Comparison of ENCODE assay signal across 34 mouse cellular contexts in the genomic region with DNA sequence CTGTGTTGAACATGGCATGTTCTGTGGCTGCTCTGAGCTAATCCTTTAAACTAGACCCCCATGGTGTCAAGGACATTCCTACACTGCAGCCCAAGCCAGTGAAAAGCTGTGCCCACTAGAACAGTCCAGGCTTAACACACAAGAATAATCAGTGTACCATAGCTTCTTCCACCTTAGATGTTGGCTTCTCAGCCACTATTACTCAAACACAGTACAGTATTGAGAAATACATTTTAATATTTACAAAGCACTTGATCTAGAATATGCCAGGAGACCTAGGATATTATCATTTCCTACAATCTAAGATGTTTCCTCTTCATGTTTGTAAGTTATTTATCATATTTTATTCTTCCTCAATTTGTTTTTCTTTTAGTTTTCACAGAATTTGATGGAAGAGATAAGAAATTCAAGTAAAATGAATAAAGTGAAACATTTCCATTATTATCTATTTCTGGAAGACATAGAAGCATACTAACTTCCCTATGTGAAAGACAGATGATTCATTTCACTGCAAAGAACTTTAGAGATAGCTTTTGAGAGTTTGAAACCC. TPM values are rescaled to one million over a fixed set of nuclear protein-coding genes. Genes with fewer than 3 reads are reported as not detected.
A peak's percentile ranks its signal among the peaks of the same experiment; 100 is the strongest.
DNase-seq lines count a peak whose midpoint lies in the region; ATAC-seq and TF ChIP-seq lines count a peak whose summit lies in the region.
"Had no signal": no experiment of that assay in that cellular context is flagged by ENCODE, and none has a peak within 500 bp of the region (broad histone marks: within the 10 kb centered on the region; RNA-seq: fewer than 3 reads in every experiment).

No protein-coding gene starts in this region.

- no peaks in the 10 kb centered on the region for H3K27me3 ChIP-seq in lung, postnatal 0 days (replicated peaks; ENCODE audit: insufficient read depth, low read length)
- H3K27me3 ChIP-seq in hindbrain, embryonic 11.5 days (ENCODE audit: control insufficient read depth, insufficient read depth, low read length) = no peaks in the 10 kb centered on the region
- H3K27me3 ChIP-seq: embryonic facial prominence, embryonic 12.5 days; heart, embryonic 12.5 days; hindbrain, embryonic 15.5 days; limb, embryonic 15.5 days; liver, embryonic 15.5 days; lung, embryonic 15.5 days; neural tube, embryonic 13.5 days; stomach, embryonic 15.5 days had no signal

- H3K9ac ChIP-seq in lung, postnatal 0 days (replicated peaks; ENCODE audit: low read depth) = no peak overlapping the region
- H3K9ac ChIP-seq in hindbrain, embryonic 11.5 days (ENCODE audit: low read depth, low read length) = no peak overlapping the region
- H3K9ac ChIP-seq: embryonic facial prominence, embryonic 12.5 days; heart, embryonic 12.5 days; hindbrain, embryonic 15.5 days; limb, embryonic 15.5 days; liver, embryonic 15.5 days; lung, embryonic 15.5 days; neural tube, embryonic 13.5 days; stomach, embryonic 15.5 days had no signal

- no peak overlapping the region for H3K4me2 ChIP-seq in lung, postnatal 0 days (replicated peaks; ENCODE audit: low read depth, low read length)
- H3K4me2 ChIP-seq in hindbrain, embryonic 11.5 days (replicated peaks; ENCODE audit: low read depth, low read length) = no peak overlapping the region
- H3K4me2 ChIP-seq: embryonic facial prominence, embryonic 12.5 days; heart, embryonic 12.5 days; hindbrain, embryonic 15.5 days; limb, embryonic 15.5 days; liver, embryonic 15.5 days; lung, embryonic 15.5 days; midbrain, embryonic 11.5 days; neural tube, embryonic 13.5 days; stomach, embryonic 15.5 days had no signal

- no peaks in the 10 kb centered on the region for H3K36me3 ChIP-seq in lung, postnatal 0 days (ENCODE audit: insufficient read depth, low read length)
- H3K36me3 ChIP-seq in hindbrain, embryonic 11.5 days (ENCODE audit: control insufficient read depth, insufficient read depth, low read length) = no peaks in the 10 kb centered on the region
- H3K36me3 ChIP-seq: embryonic facial prominence, embryonic 12.5 days; heart, embryonic 12.5 days; hindbrain, embryonic 15.5 days; limb, embryonic 10.5 days; limb, embryonic 15.5 days; liver, embryonic 15.5 days; lung, embryonic 15.5 days; neural tube, embryonic 13.5 days; stomach, embryonic 15.5 days had no signal

- ATAC-seq in lung, postnatal 0 days = 0 out of 2 replicates have a peak, but pooled peaks have one; percentile 11
- ATAC-seq in granulocyte monocyte progenitor cell, adult 5-6 weeks (replicated peaks; ENCODE audit: poor library complexity, severe bottlenecking) = peak; percentile 57
- ATAC-seq in hindbrain, embryonic 11.5 days (ENCODE audit: low FRiP score) = no peak
- ATAC-seq: forebrain, embryonic 14.5 days; inflammation-experienced regulatory T-cells, adult 6 months; midbrain, embryonic 16.5 days had no signal

- peak; percentile 31 for DNase-seq in lung, postnatal 0 days (ENCODE audit: low spot score)
- DNase-seq in lung, postnatal 36 days = no peak
- peak; percentile 7 for DNase-seq in ZHBTc4 (ENCODE audit: low read depth, low spot score)
- DNase-seq in thymus, adult 18-20 months = no peak
- DNase-seq in frontal cortex, postnatal 25 days (ENCODE audit: low spot score in 2 of 2) = no peak
- DNase-seq in hindbrain, embryonic 11.5 days (ENCODE audit: low spot score) = no peak
- DNase-seq: adrenal gland, postnatal 14 days; cerebellum, adult 2 months; cerebellum, postnatal 25 days; embryo, embryonic 11 days; gastrocnemius, postnatal 36 days; heart, adult 2 months; heart, postnatal 4 days; kidney, adult 11 months; kidney, postnatal 14 days; layer of hippocampus, adult 9-11 months; thymus, postnatal 14 days had no signal

- H3K9me3 ChIP-seq in lung, postnatal 0 days (ENCODE audit: low read length) = no peaks in the 10 kb centered on the region
- no peaks in the 10 kb centered on the region for H3K9me3 ChIP-seq in hindbrain, embryonic 11.5 days (ENCODE audit: control insufficient read depth, low read length)
- H3K9me3 ChIP-seq: embryonic facial prominence, embryonic 12.5 days; heart, embryonic 12.5 days; hindbrain, embryonic 15.5 days; limb, embryonic 10.5 days; limb, embryonic 15.5 days; liver, embryonic 15.5 days; lung, embryonic 15.5 days; neural tube, embryonic 13.5 days; stomach, embryonic 15.5 days had no signal

- H3K4me1 ChIP-seq in lung, postnatal 0 days (ENCODE audit: insufficient read depth, low read depth, low read length) = no peaks in the 10 kb centered on the region
- H3K4me1 ChIP-seq in hindbrain, embryonic 11.5 days (replicated peaks; ENCODE audit: control insufficient read depth, insufficient read depth, low read length) = no peaks in the 10 kb centered on the region
- H3K4me1 ChIP-seq: embryonic facial prominence, embryonic 12.5 days; heart, embryonic 12.5 days; hindbrain, embryonic 15.5 days; limb, embryonic 10.5 days; limb, embryonic 15.5 days; liver, embryonic 15.5 days; lung, embryonic 15.5 days; neural tube, embryonic 13.5 days; stomach, embryonic 15.5 days had no signal

- no peak for TF ChIP-seq CTCF in lung, postnatal 0 days (IDR thresholded peaks at IDR 0.05)

- H3K4me3 ChIP-seq in lung, postnatal 0 days (ENCODE audit: low read depth, low read length) = no peak overlapping the region
- no peak overlapping the region for H3K4me3 ChIP-seq in hindbrain, embryonic 11.5 days (ENCODE audit: low read depth, low read length)
- H3K4me3 ChIP-seq: embryonic facial prominence, embryonic 12.5 days; heart, adult 2 months; heart, embryonic 12.5 days; hindbrain, embryonic 15.5 days; limb, embryonic 10.5 days; limb, embryonic 15.5 days; liver, embryonic 15.5 days; lung, embryonic 15.5 days; myocyte; neural tube, embryonic 13.5 days; stomach, embryonic 15.5 days had no signal

- H3K27ac ChIP-seq in lung, postnatal 0 days (ENCODE audit: low read length) = no peak overlapping the region
- no peak overlapping the region for H3K27ac ChIP-seq in hindbrain, embryonic 11.5 days (ENCODE audit: low read depth, low read length)
- H3K27ac ChIP-seq: embryonic facial prominence, embryonic 12.5 days; heart, adult 2 months; hindbrain, embryonic 15.5 days; limb, embryonic 10.5 days; limb, embryonic 15.5 days; liver, embryonic 15.5 days; lung, embryonic 15.5 days; neural tube, embryonic 13.5 days; stomach, embryonic 15.5 days had no signal

- TF ChIP-seq EP300 in lung, postnatal 0 days (IDR thresholded peaks at IDR 0.05) = no peak

RNA-seq across cellular contexts. Expression of gene Emc7, which starts 6.2 kb away (rescaled TPM):
- 29.0 and 31.6 TPM in 2 replicates for polyA plus RNA-seq in lung, postnatal 0 days (2015; fragmentation: Nextera tagmentation; extraction: Ambion mirVana)
- 15.4 and 16.6 TPM in 2 replicates for total RNA-seq in granulocyte monocyte progenitor cell, adult 5-6 weeks (2014; fragmentation: Nextera tagmentation)
- total RNA-seq in granulocyte monocyte progenitor cell, adult 5-6 weeks (2017) = 7.8 and 10.7 TPM in 2 replicates
- 12.8 and 13.0 TPM in 2 replicates for polyA plus RNA-seq in hindbrain, embryonic 11.5 days (2014; fragmentation: Nextera tagmentation; extraction: Ambion mirVana)

RNA-seq across cellular contexts. Expression of gene Chrm5, which starts 32.0 kb away (rescaled TPM):
- not detected in 2 replicates for polyA plus RNA-seq in lung, postnatal 0 days (2015; fragmentation: Nextera tagmentation; extraction: Ambion mirVana)
- not detected in 2 replicates for total RNA-seq in granulocyte monocyte progenitor cell, adult 5-6 weeks (2014; fragmentation: Nextera tagmentation)
- not detected in 2 replicates for total RNA-seq in granulocyte monocyte progenitor cell, adult 5-6 weeks (2017)
- polyA plus RNA-seq in hindbrain, embryonic 11.5 days (2014; fragmentation: Nextera tagmentation; extraction: Ambion mirVana) = 0.08 and 0.17 TPM in 2 replicates
- total RNA-seq: adrenal gland, postnatal 14 days; gastrocnemius, postnatal 36 days; heart, adult 2 months; heart, postnatal 4 days had no signal
- polyA plus RNA-seq: embryonic facial prominence, embryonic 12.5 days; heart, adult 2 months; heart, embryonic 12.5 days; heart, postnatal 0 days; inflammation-experienced regulatory T-cells, adult 6 months; limb, embryonic 10.5 days; liver, embryonic 15.5 days; lung, embryonic 15.5 days; midbrain, embryonic 11.5 days; myocyte; stomach, embryonic 15.5 days; urinary bladder, adult 2 months had no signal

RNA-seq across cellular contexts. Expression of gene Aven, which starts 44.2 kb away (rescaled TPM):
- polyA plus RNA-seq in lung, postnatal 0 days (2015; fragmentation: Nextera tagmentation; extraction: Ambion mirVana) = 2.4 and 3.0 TPM in 2 replicates
- 8.5 and 25.0 TPM in 2 replicates for total RNA-seq in granulocyte monocyte progenitor cell, adult 5-6 weeks (2014; fragmentation: Nextera tagmentation)
- total RNA-seq in granulocyte monocyte progenitor cell, adult 5-6 weeks (2017) = 23.5 and 26.0 TPM in 2 replicates
- polyA plus RNA-seq in hindbrain, embryonic 11.5 days (2014; fragmentation: Nextera tagmentation; extraction: Ambion mirVana) = 5.9 and 6.1 TPM in 2 replicates

Comparison
In these comparisons a context has a peak if more than half of its experiments do, and no peak if none do; other contexts are left out.
1. DNase-seq: peak in lung, postnatal 0 days (single experiment) and ZHBTc4 (single experiment); none in lung, postnatal 36 days (single experiment), thymus, adult 18-20 months (0 of 2), frontal cortex, postnatal 25 days (0 of 2) and hindbrain, embryonic 11.5 days (single experiment).